Mouse (Mus musculus) liver, adult 2 months (tissue): Measurements from ENCODE around the gene Mospd3. TPM values are rescaled to one million over a fixed set of nuclear protein-coding genes. Genes with fewer than 3 reads are reported as not detected.
A peak's percentile ranks its signal among the peaks of the same experiment; 100 is the strongest.
"Not testable (repeated sequence)": the region's sequence is repeated elsewhere in the genome, so short reads cannot be mapped to it uniquely, and the experiment has no call there.

Experiments
- DNase-seq: peaks from one replicate; pipeline ENCODE4 v3.0.0-alpha.2; 2011; ENCODE audit warnings: low read depth, low spot score; ENCODE audit errors: extremely low read depth
- H3K27ac ChIP-seq: fragments of 200-500 bp; replicated peaks from 2 replicates; pipeline ENCODE4 v1.5.1; 2012; ENCODE audit warnings: low read depth, mild to moderate bottlenecking, control low read depth, inconsistent platforms, low read length; ENCODE audit not compliant: insufficient read depth
- H3K27me3 ChIP-seq: fragments of 200-500 bp; 2 replicates; pipeline ENCODE4 v1.6.1; 2012; ENCODE audit warnings: mild to moderate bottlenecking, moderate library complexity, low read length, inconsistent platforms; ENCODE audit not compliant: control insufficient read depth, insufficient read depth
- H3K36me3 ChIP-seq: fragments of 200-500 bp; 2 replicates; pipeline ENCODE4 v1.6.1; 2012; ENCODE audit warnings: low read length, inconsistent platforms; ENCODE audit not compliant: control insufficient read depth, insufficient read depth
- H3K4me1 ChIP-seq: fragments of 200-500 bp; 2 replicates; pipeline ENCODE4 v1.6.1; 2011; ENCODE audit warnings: low read length; ENCODE audit not compliant: control insufficient read depth, insufficient read depth
- H3K4me3 ChIP-seq: fragments of 200-500 bp; 2 replicates; pipeline ENCODE4 v1.5.1; 2011; ENCODE audit warnings: low read depth, mild to moderate bottlenecking, control low read depth, low read length, moderate library complexity; ENCODE audit not compliant: insufficient read depth
- H3K79me2 ChIP-seq: fragments of 200-500 bp; 2 replicates; pipeline ENCODE4 v1.6.1; 2012; ENCODE audit warnings: inconsistent platforms, mild to moderate bottlenecking, low read length, moderate library complexity; ENCODE audit not compliant: control insufficient read depth, insufficient read depth
- H3K9ac ChIP-seq: fragments of 200-500 bp; 2 replicates; pipeline ENCODE4 v1.6.1; 2012; ENCODE audit warnings: low read depth, mild to moderate bottlenecking, control low read depth, inconsistent platforms, low read length
- CTCF ChIP-seq: fragments of 200-500 bp; IDR thresholded peaks from 2 replicates; pipeline ENCODE4 v1.5.1; 2011; ENCODE audit warnings: low read depth, low read length, control low read depth
- POLR2A ChIP-seq: fragments of 200-500 bp; IDR thresholded peaks from 2 replicates; pipeline ENCODE4 v1.6.1; 2011; ENCODE audit warnings: low read length, control low read depth; ENCODE audit not compliant: insufficient read depth; ENCODE audit errors: extremely low read depth
- WGBS: fragments of 180-500 bp; shearing (Covaris S2); methylation state at CpG from one replicate; pipeline ENCODE4 v1.1.7; 2018; 5-methylcytosine and 5-hydroxymethylcytosine counted together
- polyA plus RNA-seq: library from polyadenylated mRNA; depleted of rRNA; stranded (reverse); fragments of >200 nt; gene quantifications from 2 replicates; pipeline ENCODE4 v1.2.3, GENCODE M21; 2012
- total RNA-seq: library from RNA; depleted of rRNA; stranded (reverse); fragments of >200 nt; gene quantifications from 2 replicates; pipeline ENCODE4 v1.2.3, GENCODE M21; 2014

Gene Mospd3
- total and polyA plus RNA-seq, 2 experiments, result 4.3 to 84.3 TPM

GRCm38 (mm10) chr5:137627991-137628390 lies 27.1 kb upstream of the Mospd3 start:
- Histone ChIP-seq H3K27me3 (no peaks in the 10 kb centered on the region), H3K4me3 (peak overlapping the region; percentile 53), H3K36me3 (no peaks in the 10 kb centered on the region), H3K79me2 (peaks cover 6% of the 10 kb centered on the region; the same call in 1 of the 2 replicates), H3K9ac (peak overlapping the region; percentile 54), H3K27ac (peak overlapping the region; percentile 43), H3K4me1 (no peaks in the 10 kb centered on the region)
- TF ChIP-seq CTCF (no peak), POLR2A (no peak)
- WGBS, result 3% methylated on average over 9 of the region's 9 CpGs
- DNase-seq, result peak; percentile 27

- DNase-seq, result no peak
- TF ChIP-seq CTCF, result no peak
- TF ChIP-seq POLR2A, result no peak
- no peaks in the 10 kb centered on the region for H3K36me3 ChIP-seq
- no peak overlapping the region for H3K9ac ChIP-seq
- no peak overlapping the region for H3K4me3 ChIP-seq
- no peak overlapping the region for H3K27ac ChIP-seq
- 79% methylated on average over 11 of the region's 11 CpGs for WGBS
- H3K79me2 ChIP-seq, result no peaks in the 10 kb centered on the region
- no peaks in the 10 kb centered on the region for H3K27me3 ChIP-seq
- no peaks in the 10 kb centered on the region for H3K4me1 ChIP-seq
These were observed 23.2 kb upstream of the Mospd3 start for GRCm38 (mm10) chr5:137623937-137624530.

GRCm38 (mm10) chr5:137615347-137615746 lies 14.5 kb upstream of the Mospd3 start:
- no peak for DNase-seq
- no peak overlapping the region for H3K9ac ChIP-seq
- WGBS, result 73% methylated on average over 7 of the region's 7 CpGs

DNA sequence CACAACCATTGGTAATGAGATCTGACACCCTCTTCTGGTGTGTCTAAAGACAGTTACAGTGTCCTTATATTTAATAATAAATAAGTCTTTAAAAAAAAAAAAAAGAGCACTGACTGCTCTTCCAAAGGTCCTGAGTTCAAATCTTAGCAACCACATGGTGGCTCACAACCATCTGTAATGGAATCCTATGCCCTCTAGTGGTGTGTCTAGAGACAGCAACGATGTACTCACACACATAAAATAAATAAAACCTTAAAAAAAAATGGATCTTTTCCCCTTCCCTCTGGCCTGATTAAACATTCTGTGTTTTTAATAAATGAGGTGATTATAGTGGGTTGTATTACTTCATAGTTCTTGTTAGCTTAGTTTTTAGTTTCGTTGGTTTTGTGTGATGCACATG lies 14.1 kb upstream of the Mospd3 start:
- not testable (repeated sequence) for H3K27me3 ChIP-seq, DNase-seq, H3K4me3 ChIP-seq, H3K27ac ChIP-seq, H3K36me3 ChIP-seq, H3K79me2 ChIP-seq, H3K9ac ChIP-seq
- 88% methylated on average over 2 of the region's 2 CpGs for WGBS
- H3K4me1 ChIP-seq, result peaks cover 11% of the 10 kb centered on the region

More at GRCm38 (mm10) chr5:137615347-137615746, 14.5 kb upstream of the Mospd3 start:
- H3K4me3 ChIP-seq, result no peak overlapping the region
- no peak for TF ChIP-seq CTCF
- no peak for TF ChIP-seq POLR2A
- H3K27me3 ChIP-seq, result peaks cover 5% of the 10 kb centered on the region
- H3K27ac ChIP-seq, result no peak overlapping the region
- H3K36me3 ChIP-seq, result no peaks in the 10 kb centered on the region
- H3K4me1 ChIP-seq, result peaks cover 8% of the 10 kb centered on the region
- H3K79me2 ChIP-seq, result no peaks in the 10 kb centered on the region

GRCm38 (mm10) chr5:137613550-137613949 lies 12.7 kb upstream of the Mospd3 start, which contains the start of gene Pcolce:
Gene Pcolce, minus strand, starts transcription at chr5:137613784.
- Histone ChIP-seq H3K4me1 (peaks cover 11% of the 10 kb centered on the region), H3K79me2 (no peaks in the 10 kb centered on the region), H3K27me3 (peaks cover 4% of the 10 kb centered on the region), H3K27ac (no peak within 1 kb of the TSS), H3K36me3 (no peaks in the 10 kb centered on the region), H3K4me3 (no peak within 1 kb of the TSS), H3K9ac (no peak within 1 kb of the TSS)
- TF ChIP-seq POLR2A (no peak), CTCF (no peak)
- no peak for DNase-seq
- 78% methylated on average over 11 of the region's 11 CpGs for WGBS

DNA sequence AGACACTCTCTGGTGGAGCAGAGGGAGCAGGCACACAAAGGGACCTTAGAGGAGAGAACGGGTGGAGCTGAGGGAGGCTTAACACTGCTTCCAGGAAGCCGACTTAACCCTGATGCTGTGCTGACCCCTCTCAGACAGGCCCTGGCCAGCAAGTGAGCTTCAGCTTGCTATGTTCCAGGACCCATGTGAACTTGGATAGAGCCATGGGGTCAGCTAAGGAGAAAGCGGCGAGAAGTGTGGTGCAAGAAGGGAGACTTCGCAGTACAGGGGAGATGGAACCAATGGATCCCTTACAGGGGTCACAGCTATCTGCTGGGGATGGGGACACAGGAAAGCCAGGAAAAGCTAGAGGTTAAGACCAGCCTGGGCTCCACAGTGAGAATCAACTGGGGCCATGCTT lies 12.2 kb upstream of the Mospd3 start:
- Histone ChIP-seq H3K9ac (no peak overlapping the region), H3K27ac (no peak overlapping the region), H3K4me3 (no peak overlapping the region), H3K27me3 (peaks cover 3% of the 10 kb centered on the region; the same call in 1 of the 2 replicates), H3K4me1 (peaks cover 11% of the 10 kb centered on the region), H3K79me2 (no peaks in the 10 kb centered on the region), H3K36me3 (no peaks in the 10 kb centered on the region)
- 90% methylated on average over 5 of the region's 5 CpGs for WGBS
- no peak for DNase-seq
- no peak for TF ChIP-seq POLR2A
- no peak for TF ChIP-seq CTCF
